Mouse (Mus musculus) forebrain, embryonic 16.5 days (tissue): ENCODE results near the gene Slit1. TPM values are rescaled to one million over a fixed set of nuclear protein-coding genes. Genes with fewer than 3 reads are reported as not detected.

Experiments used
- ATAC-seq: fragments of 200-750 bp; cut with Nextera tagmentation; 2 replicates; pipeline ENCODE4 v1.8.0; 2017; ENCODE audit warnings: mild to moderate bottlenecking, moderate library complexity
- H3K27ac ChIP-seq: fragments of 300-500 bp; sonication (generic); 2 replicates; pipeline ENCODE4 v1.5.1; 2014; ENCODE audit warnings: low read length, control low read depth
- H3K27me3 ChIP-seq: fragments of 300-500 bp; sonication (generic); replicated peaks from 2 replicates; pipeline ENCODE4 v1.6.1; 2014; ENCODE audit warnings: low read length; ENCODE audit not compliant: control insufficient read depth, insufficient read depth
- H3K36me3 ChIP-seq: fragments of 300-500 bp; sonication (generic); 2 replicates; pipeline ENCODE4 v1.6.1; 2014; ENCODE audit not compliant: control insufficient read depth, insufficient read depth
- H3K4me1 ChIP-seq: fragments of 300-500 bp; sonication (generic); replicated peaks from 2 replicates; pipeline ENCODE4 v1.6.1; 2014; ENCODE audit warnings: low read length; ENCODE audit not compliant: control insufficient read depth, insufficient read depth
- H3K4me2 ChIP-seq: fragments of 300-500 bp; sonication (generic); 2 replicates; pipeline ENCODE4 v1.6.1; 2014; ENCODE audit warnings: mild to moderate bottlenecking, low read length, control low read depth
- H3K4me3 ChIP-seq: fragments of 300-500 bp; sonication (generic); replicated peaks from 2 replicates; pipeline ENCODE4 v1.5.1; 2014; ENCODE audit warnings: mild to moderate bottlenecking, low read length, control low read depth
- H3K9ac ChIP-seq: fragments of 300-500 bp; sonication (generic); replicated peaks from 2 replicates; pipeline ENCODE4 v1.6.1; 2014; ENCODE audit warnings: low read depth, low read length, control low read depth
- H3K9me3 ChIP-seq: fragments of 300-500 bp; sonication (generic); 2 replicates; pipeline ENCODE4 v1.6.1; 2016; ENCODE audit warnings: low read length; ENCODE audit not compliant: control insufficient read depth
- WGBS: fragments of 180-500 bp; shearing (Covaris S2); extraction: QIAGEN DNeasy Blood & Tissue Kit; methylation state at CpG from one replicate; pipeline ENCODE4 v1.1.7; 2014; 5-methylcytosine and 5-hydroxymethylcytosine counted together
- polyA plus RNA-seq: library from polyadenylated mRNA; unstranded; fragments of >200 nt; fragmentation: Nextera tagmentation; extraction: Ambion mirVana; gene quantifications from 2 replicates; pipeline ENCODE4 v1.2.1, GENCODE M21; 2015

Gene Slit1
- 18.2 and 21.3 TPM in 2 replicates for polyA plus RNA-seq

DNA sequence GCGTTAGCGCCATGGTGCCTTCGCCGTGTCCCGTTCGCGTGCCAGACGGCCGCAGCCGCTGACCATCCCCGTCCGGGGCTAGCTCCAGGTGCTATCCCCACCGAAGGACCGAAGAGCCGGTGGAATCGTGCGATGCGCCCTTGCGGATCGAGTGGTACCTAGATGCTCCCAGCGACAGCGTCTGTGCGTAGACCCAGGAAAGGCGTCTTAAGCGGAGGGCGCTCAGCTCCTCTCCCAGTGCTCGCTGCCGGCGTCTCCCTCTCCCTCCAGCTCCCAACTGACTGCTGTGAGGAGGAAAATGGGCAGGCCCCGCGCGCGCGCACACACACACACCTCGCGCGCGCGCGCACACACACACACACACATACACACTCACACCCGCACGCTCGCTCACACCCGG lies at the start of gene Slit1:
Gene Slit1 (minus strand): TSS at position 270 of the 400 bp plus-strand sequence.
- H3K4me1 ChIP-seq, result peaks cover 81% of the 10 kb centered on the region
- no peaks in the 10 kb centered on the region for H3K36me3 ChIP-seq
- H3K9ac ChIP-seq, result peak within 1 kb of the TSS; percentile 67
- H3K9me3 ChIP-seq, result no peaks in the 10 kb centered on the region
- H3K27ac ChIP-seq, result peak within 1 kb of the TSS; percentile 47
- peak; percentile 26; the same call in 1 of the 2 replicates for ATAC-seq
- peak within 1 kb of the TSS; percentile 66 for H3K4me2 ChIP-seq
- peak within 1 kb of the TSS; percentile 51 for H3K4me3 ChIP-seq
- peaks cover 8% of the 10 kb centered on the region for H3K27me3 ChIP-seq
- WGBS, result under 1% methylated on average over 44 of the region's 44 CpGs

- H3K9me3 ChIP-seq, result no peaks in the 10 kb centered on the region
- H3K4me1 ChIP-seq, result no peaks in the 10 kb centered on the region
- no peak overlapping the region for H3K4me3 ChIP-seq
- no peak overlapping the region for H3K27ac ChIP-seq
- no peak overlapping the region for H3K9ac ChIP-seq
- H3K4me2 ChIP-seq, result no peak overlapping the region
- WGBS, result 91% methylated on average over 1 of the region's 1 CpGs
- no peaks in the 10 kb centered on the region for H3K27me3 ChIP-seq
- H3K36me3 ChIP-seq, result no peaks in the 10 kb centered on the region
- ATAC-seq, result no peak
Measured at GRCm38 (mm10) chr19:41792934-41793486, 49.5 kb upstream of the Slit1 start.

GRCm38 (mm10) chr19:41791384-41791783 lies 47.9 kb upstream of the Slit1 start:
- Histone ChIP-seq H3K4me1 (no peaks in the 10 kb centered on the region), H3K36me3 (no peaks in the 10 kb centered on the region; the same call in 1 of the 2 replicates), H3K27ac (no peak overlapping the region), H3K9ac (no peak overlapping the region), H3K9me3 (no peaks in the 10 kb centered on the region), H3K27me3 (no peaks in the 10 kb centered on the region), H3K4me2 (no peak overlapping the region), H3K4me3 (no peak overlapping the region)
- no peak for ATAC-seq
- WGBS, result 95% methylated on average over 2 of the region's 2 CpGs

GRCm38 (mm10) chr19:41789110-41789961 lies 45.9 kb upstream of the Slit1 start:
- ATAC-seq, result no peak
- no peaks in the 10 kb centered on the region for H3K4me1 ChIP-seq
- 73% methylated on average over 10 of the region's 10 CpGs for WGBS
- H3K4me3 ChIP-seq, result no peak overlapping the region
- H3K9me3 ChIP-seq, result no peaks in the 10 kb centered on the region
- no peak overlapping the region for H3K9ac ChIP-seq
- no peak overlapping the region for H3K27ac ChIP-seq
- no peaks in the 10 kb centered on the region for H3K27me3 ChIP-seq
- no peaks in the 10 kb centered on the region; the same call in 1 of the 2 replicates for H3K36me3 ChIP-seq
- H3K4me2 ChIP-seq, result no peak overlapping the region

GRCm38 (mm10) chr19:41786896-41787295 lies 43.4 kb upstream of the Slit1 start:
- H3K9me3 ChIP-seq, result no peaks in the 10 kb centered on the region
- no peak overlapping the region for H3K27ac ChIP-seq
- H3K4me3 ChIP-seq, result no peak overlapping the region
- H3K4me2 ChIP-seq, result no peak overlapping the region
- no peak for ATAC-seq
- no peaks in the 10 kb centered on the region for H3K27me3 ChIP-seq
- no peaks in the 10 kb centered on the region for H3K4me1 ChIP-seq
- WGBS, result 92% methylated on average over 1 of the region's 1 CpGs
- peaks cover 2% of the 10 kb centered on the region; the same call in 1 of the 2 replicates for H3K36me3 ChIP-seq
- no peak overlapping the region for H3K9ac ChIP-seq

DNA sequence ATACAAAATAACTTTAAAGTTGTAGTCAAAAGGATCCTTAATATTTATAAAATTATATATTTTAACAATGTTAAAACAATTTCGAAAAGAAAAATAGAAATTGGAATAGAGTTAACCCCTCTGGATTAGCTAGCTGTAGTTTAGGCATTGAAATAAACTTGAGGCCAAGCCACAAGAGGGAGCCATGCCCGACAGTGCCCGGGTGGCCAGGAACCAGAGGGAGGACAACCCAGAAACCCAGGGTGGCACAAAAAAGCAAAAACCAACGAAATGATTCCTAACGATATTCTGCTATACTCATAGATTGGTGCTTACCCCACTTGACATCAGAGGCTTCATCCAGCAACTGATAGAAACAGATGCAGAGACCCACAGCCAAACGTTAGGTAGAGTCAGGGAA lies 34.0 kb upstream of the Slit1 start:
- ATAC-seq, result no peak
- Histone ChIP-seq H3K27ac (no peak overlapping the region), H3K4me1 (no peaks in the 10 kb centered on the region), H3K36me3 (peaks cover 2% of the 10 kb centered on the region; the same call in 1 of the 2 replicates), H3K4me2 (no peak overlapping the region), H3K27me3 (no peaks in the 10 kb centered on the region), H3K4me3 (no peak overlapping the region), H3K9ac (no peak overlapping the region), H3K9me3 (no peaks in the 10 kb centered on the region)
- WGBS, result 77% methylated on average over 6 of the region's 6 CpGs

GRCm38 (mm10) chr19:41768711-41769110 lies 25.2 kb upstream of the Slit1 start:
- Histone ChIP-seq H3K9me3 (no peaks in the 10 kb centered on the region), H3K4me3 (no peak overlapping the region), H3K4me2 (no peak overlapping the region), H3K27ac (no peak overlapping the region), H3K27me3 (no peaks in the 10 kb centered on the region), H3K9ac (no peak overlapping the region), H3K36me3 (0 out of 2 replicates have a peak, but pooled peaks cover 1% of the 10 kb centered on the region), H3K4me1 (no peaks in the 10 kb centered on the region)
- ATAC-seq, result no peak
- 94% methylated on average over 7 of the region's 7 CpGs for WGBS

DNA sequence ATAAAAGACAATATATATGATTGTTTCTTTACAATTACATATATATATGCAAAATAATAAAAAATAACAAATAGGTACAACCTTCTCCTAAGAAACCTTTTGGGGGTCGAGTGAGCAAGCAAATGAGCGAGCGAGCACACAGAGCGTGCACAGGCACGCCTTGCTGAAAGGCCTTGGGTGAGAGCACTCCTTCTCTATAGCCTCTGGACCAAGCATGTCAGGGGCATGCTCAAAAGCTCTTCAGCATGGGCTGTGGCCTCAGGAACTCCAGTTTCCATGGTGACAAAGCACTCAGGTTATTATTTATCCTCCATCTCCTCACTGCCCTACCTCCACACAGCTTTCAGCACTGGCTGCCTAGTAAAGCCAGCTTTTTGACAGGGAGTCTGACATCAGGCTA lies 23.2 kb upstream of the Slit1 start:
- H3K4me1 ChIP-seq, result no peaks in the 10 kb centered on the region
- H3K9ac ChIP-seq, result no peak overlapping the region
- no peaks in the 10 kb centered on the region for H3K9me3 ChIP-seq
- H3K27me3 ChIP-seq, result no peaks in the 10 kb centered on the region
- no peak overlapping the region for H3K4me3 ChIP-seq
- 63% methylated on average over 5 of the region's 5 CpGs for WGBS
- ATAC-seq, result no peak
- H3K27ac ChIP-seq, result no peak overlapping the region
- no peak overlapping the region for H3K4me2 ChIP-seq
- H3K36me3 ChIP-seq, result no peaks in the 10 kb centered on the region

GRCm38 (mm10) chr19:41763870-41764660 lies 20.6 kb upstream of the Slit1 start:
- no peaks in the 10 kb centered on the region for H3K9me3 ChIP-seq
- no peak overlapping the region for H3K4me3 ChIP-seq
- no peaks in the 10 kb centered on the region for H3K27me3 ChIP-seq
- no peaks in the 10 kb centered on the region for H3K36me3 ChIP-seq
- H3K4me2 ChIP-seq, result no peak overlapping the region
- peak; percentile 84 for ATAC-seq
- H3K4me1 ChIP-seq, result 0 out of 2 replicates have a peak, but pooled peaks cover under 1% of the 10 kb centered on the region
- 32% methylated on average over 12 of the region's 12 CpGs for WGBS
- H3K27ac ChIP-seq, result no peak overlapping the region
- no peak overlapping the region for H3K9ac ChIP-seq
